Mouse (Mus musculus): ENCODE measurements around the gene Sost. TPM values are rescaled to one million over a fixed set of nuclear protein-coding genes. Genes with fewer than 3 reads are reported as not detected.

Gene Sost
- total RNA-seq, 2 experiments from 2014 or later: not detected

Other genes starting within 250 kb of the Sost start
- 24.8 and 35.2 TPM in 2 replicates for gene Dhx8, start 234.1 kb downstream of the Sost start, total RNA-seq (2014; fragmentation: Nextera tagmentation)
- 35.2 and 38.3 TPM in 2 replicates for gene Dhx8, start 234.1 kb downstream of the Sost start, total RNA-seq (2017)
- not detected in 2 replicates for gene Etv4, start 181.6 kb downstream of the Sost start, total RNA-seq (2014; fragmentation: Nextera tagmentation)
- gene Etv4, start 181.6 kb downstream of the Sost start, total RNA-seq (2017): not detected in 2 replicates
- gene Meox1, start 72.6 kb downstream of the Sost start, total RNA-seq (2014; fragmentation: Nextera tagmentation): not detected in 2 replicates
- not detected in 2 replicates for gene Meox1, start 72.6 kb downstream of the Sost start, total RNA-seq (2017)
- gene Cfap97d1, start 17.3 kb upstream of the Sost start, total RNA-seq (2014; fragmentation: Nextera tagmentation): not detected in 2 replicates
- gene Cfap97d1, start 17.3 kb upstream of the Sost start, total RNA-seq (2017): not detected in 2 replicates
- 3.9 and 4.3 TPM in 2 replicates for gene Dusp3, start 20.0 kb upstream of the Sost start, total RNA-seq (2014; fragmentation: Nextera tagmentation)
- gene Dusp3, start 20.0 kb upstream of the Sost start, total RNA-seq (2017): 0.95 and 1.1 TPM in 2 replicates
- not detected in 2 replicates for gene Mpp3, start 61.4 kb upstream of the Sost start, total RNA-seq (2014; fragmentation: Nextera tagmentation)
- gene Mpp3, start 61.4 kb upstream of the Sost start, total RNA-seq (2017): not detected in 2 replicates
- 0.26 and 1.1 TPM in 2 replicates for gene Cd300lg, start 74.5 kb upstream of the Sost start, total RNA-seq (2014; fragmentation: Nextera tagmentation)
- 0.36 and 2.0 TPM in 2 replicates for gene Cd300lg, start 74.5 kb upstream of the Sost start, total RNA-seq (2017)
- gene Mpp2, start 121.5 kb upstream of the Sost start, total RNA-seq (2014; fragmentation: Nextera tagmentation): not detected in 2 replicates
- 0.04 TPM in 1 of 2 replicates, not detected in the other for gene Mpp2, start 121.5 kb upstream of the Sost start, total RNA-seq (2017)
- gene Ppy, start 134.3 kb upstream of the Sost start, total RNA-seq (2014; fragmentation: Nextera tagmentation): not detected in 2 replicates
- gene Ppy, start 134.3 kb upstream of the Sost start, total RNA-seq (2017): not detected in 2 replicates
- gene Pyy, start 140.8 kb upstream of the Sost start, total RNA-seq (2014; fragmentation: Nextera tagmentation): not detected in 2 replicates
- not detected in 2 replicates for gene Pyy, start 140.8 kb upstream of the Sost start, total RNA-seq (2017)
- not detected in 2 replicates for gene Nags, start 178.5 kb upstream of the Sost start, total RNA-seq (2014; fragmentation: Nextera tagmentation)
- 0.04 TPM in 1 of 2 replicates, not detected in the other for gene Nags, start 178.5 kb upstream of the Sost start, total RNA-seq (2017)
- 11.8 and 19.4 TPM in 2 replicates for gene Tmem101, start 189.4 kb upstream of the Sost start, total RNA-seq (2014; fragmentation: Nextera tagmentation)
- 14.8 and 32.0 TPM in 2 replicates for gene Tmem101, start 189.4 kb upstream of the Sost start, total RNA-seq (2017)
- gene Lsm12, start 218.3 kb upstream of the Sost start, total RNA-seq (2014; fragmentation: Nextera tagmentation): 109 and 123 TPM in 2 replicates
- 67.6 and 77.7 TPM in 2 replicates for gene Lsm12, start 218.3 kb upstream of the Sost start, total RNA-seq (2017)
- 144 TPM in 2 replicates for gene G6pc3, start 222.6 kb upstream of the Sost start, total RNA-seq (2014; fragmentation: Nextera tagmentation)
- 61.1 and 61.6 TPM in 2 replicates for gene G6pc3, start 222.6 kb upstream of the Sost start, total RNA-seq (2017)